Mouse (Mus musculus) small intestine, adult 2 months (tissue): ENCODE results near the gene Urad. TPM values are rescaled to one million over a fixed set of nuclear protein-coding genes. Genes with fewer than 3 reads are reported as not detected.

ENCODE experiments used
- H3K27ac ChIP-seq: fragments of 200-500 bp; 2 replicates; pipeline ENCODE4 v1.5.1; 2012; ENCODE audit warnings: low read depth, low read length, control low read depth, inconsistent platforms; ENCODE audit not compliant: insufficient read depth
- H3K27me3 ChIP-seq: fragments of 200-500 bp; 2 replicates; pipeline ENCODE4 v1.6.1; 2012; ENCODE audit warnings: mild to moderate bottlenecking, moderate library complexity, low read length, inconsistent platforms; ENCODE audit not compliant: control insufficient read depth, insufficient read depth
- H3K36me3 ChIP-seq: fragments of 200-500 bp; 2 replicates; pipeline ENCODE4 v1.6.1; 2012; ENCODE audit warnings: mild to moderate bottlenecking, low read length, control low read depth, inconsistent platforms; ENCODE audit not compliant: control insufficient read depth, insufficient read depth
- H3K4me1 ChIP-seq: fragments of 200-500 bp; 2 replicates; pipeline ENCODE4 v1.6.1; 2012; ENCODE audit warnings: low read length, inconsistent platforms, mixed read lengths; ENCODE audit not compliant: control insufficient read depth, insufficient read depth, insufficient read length
- H3K4me3 ChIP-seq: fragments of 200-500 bp; 2 replicates; pipeline ENCODE4 v1.5.1; 2012; ENCODE audit warnings: low read depth, mild to moderate bottlenecking, control low read depth, inconsistent platforms, low read length, moderate library complexity
- CTCF ChIP-seq: fragments of 200-500 bp; IDR thresholded peaks from 2 replicates; pipeline ENCODE4 v1.5.1; 2012; ENCODE audit warnings: low read depth, mild to moderate bottlenecking, control low read depth, inconsistent platforms, low read length, moderate library complexity, mixed read lengths; ENCODE audit not compliant: insufficient replicate concordance, insufficient read length; ENCODE audit errors: extremely low read depth
- POLR2A ChIP-seq: fragments of 200-500 bp; IDR thresholded peaks from 2 replicates; pipeline ENCODE4 v1.6.1; 2012; ENCODE audit warnings: low read depth, mild to moderate bottlenecking, control low read depth, inconsistent platforms, low read length, moderate library complexity
- WGBS: fragments of 180-500 bp; shearing (Covaris S2); methylation state at CpG from one replicate; pipeline ENCODE4 v1.1.7; 2018; 5-methylcytosine and 5-hydroxymethylcytosine counted together
- polyA plus RNA-seq: library from polyadenylated mRNA; depleted of rRNA; stranded (reverse); fragments of >200 nt; gene quantifications from 2 replicates; pipeline ENCODE4 v1.2.3, GENCODE M21; 2012

Gene Urad
- polyA plus RNA-seq, 1 experiment = 4.7 TPM

DNA sequence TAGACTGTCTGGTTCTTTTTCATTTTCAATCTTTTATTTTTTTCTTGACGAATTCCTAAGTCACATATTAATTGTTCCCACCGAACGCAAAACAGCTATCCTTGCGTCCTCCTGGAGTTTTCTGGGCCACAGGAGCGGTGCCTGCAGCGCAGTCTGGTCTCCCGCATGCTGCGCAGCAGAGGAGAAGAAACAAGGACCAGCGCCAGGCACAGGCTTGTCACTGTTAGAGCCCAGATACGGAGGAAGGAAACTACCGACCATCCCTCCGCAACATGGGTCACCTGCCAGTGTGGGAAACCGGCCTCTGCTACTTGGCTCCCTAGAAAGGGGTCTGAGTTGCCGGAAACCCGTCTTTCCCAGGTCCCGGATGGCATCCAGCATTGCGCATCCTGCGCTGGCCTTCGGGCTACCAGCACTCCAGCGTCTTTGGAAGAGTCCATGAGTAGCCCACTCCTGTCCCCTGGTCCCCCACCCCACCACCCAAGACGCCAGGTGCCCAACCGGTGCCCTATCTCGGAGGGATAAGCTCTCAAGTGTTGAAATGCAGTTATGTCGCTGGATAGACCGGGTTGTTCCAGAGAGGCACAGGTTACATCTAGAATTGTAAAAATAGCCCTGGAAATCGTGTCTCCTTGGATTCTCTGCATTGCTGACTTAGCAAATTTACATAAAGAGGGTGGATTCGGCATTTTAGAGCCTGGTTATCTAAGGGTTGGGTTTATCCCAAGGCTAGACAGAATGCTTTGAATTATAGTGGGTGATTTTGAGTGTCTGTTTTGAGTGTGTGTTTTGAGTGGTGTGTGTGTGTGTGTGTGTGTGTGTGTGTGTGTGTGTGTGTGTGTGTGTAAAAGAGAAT is 9.2 kb downstream of the Urad start:
- Histone ChIP-seq H3K36me3 (no peaks in the 10 kb centered on the region), H3K27me3 (no peaks in the 10 kb centered on the region; the same call in 1 of the 2 replicates), H3K4me3 (peak overlapping the region; percentile 59), H3K4me1 (peaks cover 29% of the 10 kb centered on the region), H3K27ac (peak overlapping the region; percentile 48)
- 4% methylated on average over 27 of the region's 27 CpGs for WGBS
- TF ChIP-seq CTCF (no peak), POLR2A (no peak)

DNA sequence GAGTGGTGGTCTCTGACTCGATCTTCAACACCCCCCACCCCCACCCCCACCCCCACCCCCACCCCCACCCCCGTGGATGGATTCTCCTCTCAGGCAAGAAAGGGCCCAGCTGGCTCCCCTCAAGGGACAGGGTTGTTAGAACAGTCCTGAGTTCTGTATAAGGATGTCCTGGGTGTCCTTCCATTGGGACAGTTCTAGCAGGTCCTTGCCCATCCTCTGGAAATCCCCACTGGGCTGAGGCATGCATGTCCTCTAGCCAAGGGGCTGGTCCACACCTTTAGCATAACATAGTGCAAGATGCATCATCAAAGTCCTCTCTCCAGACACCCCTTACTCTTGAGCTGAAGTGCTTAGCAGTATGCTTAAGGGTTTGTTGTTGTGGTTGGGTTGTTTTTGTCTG is 12.5 kb downstream of the Urad start:
- no peak for TF ChIP-seq POLR2A
- no peak for TF ChIP-seq CTCF
- H3K4me3 ChIP-seq = no peak overlapping the region
- H3K36me3 ChIP-seq = peaks cover 2% of the 10 kb centered on the region; the same call in 1 of the 2 replicates
- H3K27ac ChIP-seq = peak overlapping the region; percentile 37
- H3K27me3 ChIP-seq = no peaks in the 10 kb centered on the region
- H3K4me1 ChIP-seq = peaks cover 21% of the 10 kb centered on the region; the same call in 1 of the 2 replicates
- 0% methylated on average over 2 of the region's 2 CpGs for WGBS

DNA sequence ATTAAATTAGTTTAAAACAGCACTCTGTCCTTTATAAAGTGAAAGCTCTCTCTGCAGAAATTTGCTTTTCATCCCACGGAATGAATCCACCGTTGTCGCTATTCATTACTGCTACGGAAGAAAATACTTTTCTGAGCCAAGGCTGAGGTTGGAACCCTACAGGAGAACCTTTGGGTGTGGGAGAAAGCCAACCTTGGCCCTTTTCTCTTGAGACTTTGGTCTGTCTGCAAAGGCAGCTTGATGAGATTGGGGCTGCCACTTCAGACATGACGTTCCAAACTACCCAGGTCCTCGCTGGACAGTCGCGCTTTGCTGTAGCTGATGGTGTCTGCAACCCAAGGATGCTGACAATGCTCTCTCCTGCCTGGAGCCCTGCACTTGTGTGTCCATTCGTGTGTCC is 13.8 kb downstream of the Urad start:
- Histone ChIP-seq H3K36me3 (peaks cover 7% of the 10 kb centered on the region; the same call in 1 of the 2 replicates), H3K27me3 (no peaks in the 10 kb centered on the region), H3K4me1 (peaks cover 21% of the 10 kb centered on the region; the same call in 1 of the 2 replicates), H3K4me3 (peak overlapping the region; percentile 34), H3K27ac (peak overlapping the region; percentile 60)
- TF ChIP-seq POLR2A = no peak
- no peak for TF ChIP-seq CTCF
- WGBS = 11% methylated on average over 9 of the region's 9 CpGs

DNA sequence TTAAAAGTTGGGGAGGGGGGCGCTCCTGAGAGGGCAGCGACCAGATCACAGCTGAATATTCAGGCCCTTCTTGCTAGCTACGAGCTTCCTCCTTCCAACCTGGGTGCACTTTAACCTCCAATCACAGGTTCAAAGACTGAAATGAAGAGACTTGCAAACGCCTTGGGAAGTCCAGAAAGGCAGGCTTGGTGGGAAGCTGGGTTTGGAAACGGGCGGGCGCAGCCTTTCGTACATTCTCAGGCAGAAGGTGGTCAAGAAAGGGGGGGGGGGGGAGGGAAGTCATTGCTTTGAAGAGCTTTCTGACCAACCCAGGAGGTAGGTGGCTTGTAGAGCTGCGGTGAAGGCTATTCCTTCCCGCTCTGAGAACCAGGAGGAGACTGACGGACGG is 14.8 kb downstream of the Urad start:
- TF ChIP-seq POLR2A (peak; percentile 66), CTCF (no peak)
- Histone ChIP-seq H3K4me3 (peak overlapping the region; percentile 68), H3K36me3 (peaks cover 14% of the 10 kb centered on the region), H3K27me3 (no peaks in the 10 kb centered on the region), H3K27ac (peak overlapping the region; percentile 83), H3K4me1 (peaks cover 21% of the 10 kb centered on the region; the same call in 1 of the 2 replicates)
- WGBS = 6% methylated on average over 12 of the region's 12 CpGs

DNA sequence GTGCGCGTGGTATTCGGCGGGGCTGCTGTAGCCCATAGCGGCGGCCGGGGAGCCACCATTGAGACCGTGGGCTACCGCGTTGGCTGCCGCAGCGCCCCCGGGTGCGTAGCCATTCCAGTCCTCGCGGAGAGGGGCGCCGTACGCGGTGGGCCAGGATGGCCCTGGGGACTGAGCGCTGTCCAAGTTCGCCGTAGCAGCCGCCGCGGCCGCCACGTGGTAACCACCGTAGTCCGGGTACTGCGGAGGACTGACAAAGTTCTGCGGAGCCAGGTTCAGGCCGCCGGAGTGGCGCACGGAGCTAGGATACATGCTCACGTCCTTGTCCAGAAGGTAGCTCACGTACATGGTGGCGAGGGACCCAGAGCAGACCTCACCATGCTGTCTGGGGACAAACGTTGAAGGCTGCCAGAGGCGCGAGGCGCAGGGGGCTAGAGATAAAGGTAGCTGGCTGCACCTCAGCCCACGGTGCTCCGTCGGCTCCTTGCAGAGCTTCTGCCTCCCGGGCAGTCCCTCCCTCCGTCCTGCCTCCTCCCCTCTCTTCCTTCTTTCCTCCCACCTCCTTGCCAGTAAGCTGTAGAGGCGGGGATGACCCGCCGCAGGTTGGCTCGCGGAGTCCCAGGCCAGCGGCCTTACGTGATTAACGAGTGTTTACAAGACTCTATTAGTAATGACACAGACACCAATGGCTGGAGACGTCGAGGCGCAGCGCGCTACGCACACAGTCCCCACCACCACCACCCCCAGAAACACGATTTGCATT is 15.4 kb downstream of the Urad start, which contains the start of gene Cdx2:
TSS of gene Cdx2 (minus strand) at position 633 of the 760 bp plus-strand sequence.
- H3K27me3 ChIP-seq = no peaks in the 10 kb centered on the region
- under 1% methylated on average over 63 of the region's 63 CpGs for WGBS
- peak within 1 kb of the TSS; percentile 68 for H3K4me3 ChIP-seq
- H3K4me1 ChIP-seq = peaks cover 21% of the 10 kb centered on the region; the same call in 1 of the 2 replicates
- peak; percentile 96 for TF ChIP-seq POLR2A
- TF ChIP-seq CTCF = no peak
- peak within 1 kb of the TSS; percentile 83 for H3K27ac ChIP-seq
- peaks cover 19% of the 10 kb centered on the region for H3K36me3 ChIP-seq

GRCm38 (mm10) chr5:147305856-147306637 is 16.2 kb downstream of the Urad start:
- peak overlapping the region; percentile 83 for H3K27ac ChIP-seq
- H3K4me1 ChIP-seq = peaks cover 21% of the 10 kb centered on the region; the same call in 1 of the 2 replicates
- H3K4me3 ChIP-seq = peak overlapping the region; percentile 68
- peaks cover 26% of the 10 kb centered on the region for H3K36me3 ChIP-seq
- TF ChIP-seq POLR2A = no peak
- no peak for TF ChIP-seq CTCF
- 1% methylated on average over 58 of the region's 58 CpGs for WGBS
- H3K27me3 ChIP-seq = no peaks in the 10 kb centered on the region

GRCm38 (mm10) chr5:147305166-147305565 is 17.1 kb downstream of the Urad start:
- peak overlapping the region; percentile 83 for H3K27ac ChIP-seq
- H3K4me1 ChIP-seq = peaks cover 13% of the 10 kb centered on the region; the same call in 1 of the 2 replicates
- TF ChIP-seq CTCF (no peak), POLR2A (no peak)
- 3% methylated on average over 16 of the region's 16 CpGs for WGBS
- H3K4me3 ChIP-seq = peak overlapping the region; percentile 68
- H3K36me3 ChIP-seq = peaks cover 32% of the 10 kb centered on the region
- H3K27me3 ChIP-seq = no peaks in the 10 kb centered on the region
